8 mouse cellular contexts compared by ENCODE assay signal in the genomic region with DNA sequence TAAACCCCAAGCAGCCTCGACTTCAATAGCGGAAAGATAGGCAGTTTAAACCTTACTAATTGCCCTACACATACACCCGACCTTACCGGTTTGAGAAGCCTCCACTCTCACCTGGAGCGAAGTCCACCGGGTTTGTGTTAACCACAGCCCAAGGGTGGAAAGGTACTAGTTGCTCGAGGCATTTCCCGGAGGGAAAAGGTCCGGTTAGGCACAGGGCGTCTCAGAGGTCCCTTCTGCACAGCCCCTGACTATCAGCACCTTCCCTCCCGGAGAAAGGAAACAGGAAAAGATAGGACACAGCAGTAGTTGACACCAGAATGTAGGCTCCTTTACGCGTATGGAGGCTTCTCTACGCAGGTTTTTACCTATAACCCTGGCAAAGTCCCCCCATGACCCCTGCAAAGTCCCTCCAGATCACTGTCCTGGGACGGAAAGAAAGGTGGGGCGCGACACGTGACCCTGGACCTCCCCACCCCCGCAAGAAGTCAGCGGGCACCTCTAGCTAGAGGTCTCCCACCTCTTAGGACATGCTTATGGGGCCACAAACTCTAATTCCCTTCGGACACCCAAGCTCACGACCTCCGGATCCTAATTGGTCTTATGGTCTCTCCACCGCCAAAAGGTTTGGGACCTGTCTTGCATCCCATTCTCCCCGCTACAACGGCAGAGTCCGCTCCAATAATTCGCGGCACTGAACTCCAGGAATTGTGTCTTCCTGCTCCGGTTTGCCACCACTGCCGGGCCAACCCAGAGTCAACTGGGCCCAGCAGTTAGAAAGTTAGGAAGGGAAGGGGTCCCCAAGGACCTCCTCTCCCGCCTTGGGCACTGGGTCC. TPM values are rescaled to one million over a fixed set of nuclear protein-coding genes. Genes with fewer than 3 reads are reported as not detected.
DNase-seq lines count a peak whose midpoint lies in the region; ATAC-seq and TF ChIP-seq lines count a peak whose summit lies in the region.

No protein-coding gene starts in this region.

- no peak for TF ChIP-seq POLR2A in thymus, adult 2 months (IDR thresholded peaks at IDR 0.05; ENCODE audit: control insufficient read depth, extremely low read depth, insufficient read depth, low read length, poor library complexity)

- no peak for ATAC-seq in embryonic facial prominence, embryonic 12.5 days (ENCODE audit: insufficient number of reproducible peaks, insufficient read depth, low FRiP score, low TSS enrichment)
- ATAC-seq in hindbrain, embryonic 15.5 days (ENCODE audit: low FRiP score, low read depth): no peak
- ATAC-seq in liver, embryonic 13.5 days (ENCODE audit: low read depth): no peak

- peak overlapping the region; percentile 60 for H3K4me3 ChIP-seq in thymus, adult 2 months (ENCODE audit: control insufficient read depth, insufficient read depth, low read length)
- H3K4me3 ChIP-seq in embryonic facial prominence, embryonic 12.5 days: peak overlapping the region; percentile 68
- H3K4me3 ChIP-seq in hindbrain, embryonic 15.5 days: peak overlapping the region; percentile 52
- H3K4me3 ChIP-seq in liver, embryonic 13.5 days (replicated peaks): peak overlapping the region; percentile 74

- DNase-seq in thymus, adult 2 months: peak; percentile 11
- DNase-seq in thymus, postnatal 10 days (ENCODE audit: low spot score in 2 of 2): no peak
- no peak for DNase-seq in liver, embryonic 13.5 days
- DNase-seq in yolk sac, embryonic 10.5 days (ENCODE audit: low spot score): peak; percentile 36
- DNase-seq in urinary bladder, postnatal 10 days (ENCODE audit: low spot score): no peak
- DNase-seq in gastrocnemius, postnatal 25 days: no peak

- WGBS in thymus, adult 2 months: 5% methylated on average over 32 of the region's 32 CpGs
- under 1% methylated on average over 32 of the region's 32 CpGs for WGBS in embryonic facial prominence, embryonic 12.5 days
- WGBS in hindbrain, embryonic 15.5 days: under 1% methylated on average over 32 of the region's 32 CpGs
- 2% methylated on average over 32 of the region's 32 CpGs for WGBS in liver, embryonic 13.5 days (ENCODE audit: insufficient replicate concordance)

- no peaks in the 10 kb centered on the region for H3K9me3 ChIP-seq in embryonic facial prominence, embryonic 12.5 days
- H3K9me3 ChIP-seq in hindbrain, embryonic 15.5 days: no peaks in the 10 kb centered on the region
- no peaks in the 10 kb centered on the region for H3K9me3 ChIP-seq in liver, embryonic 13.5 days (replicated peaks)

- peaks cover 16% of the 10 kb centered on the region for H3K4me1 ChIP-seq in thymus, adult 2 months (replicated peaks; ENCODE audit: control insufficient read depth, insufficient read depth, low read length)
- peaks cover 8% of the 10 kb centered on the region for H3K4me1 ChIP-seq in embryonic facial prominence, embryonic 12.5 days
- peaks cover 23% of the 10 kb centered on the region for H3K4me1 ChIP-seq in hindbrain, embryonic 15.5 days (replicated peaks)
- peaks cover 37% of the 10 kb centered on the region for H3K4me1 ChIP-seq in liver, embryonic 13.5 days (replicated peaks)

- H3K27ac ChIP-seq in thymus, adult 2 months (ENCODE audit: control insufficient read depth, insufficient read depth, low read length): no peak overlapping the region
- H3K27ac ChIP-seq in embryonic facial prominence, embryonic 12.5 days: no peak overlapping the region
- H3K27ac ChIP-seq in hindbrain, embryonic 15.5 days (replicated peaks): no peak overlapping the region
- H3K27ac ChIP-seq in liver, embryonic 13.5 days: no peak overlapping the region

- no peaks in the 10 kb centered on the region for H3K27me3 ChIP-seq in thymus, adult 2 months (ENCODE audit: control insufficient read depth, insufficient read depth, low read length)
- H3K27me3 ChIP-seq in embryonic facial prominence, embryonic 12.5 days: peaks cover 6% of the 10 kb centered on the region; the same call in 1 of the 2 replicates
- H3K27me3 ChIP-seq in hindbrain, embryonic 15.5 days: no peaks in the 10 kb centered on the region
- peaks cover 11% of the 10 kb centered on the region for H3K27me3 ChIP-seq in liver, embryonic 13.5 days

- no peaks in the 10 kb centered on the region for H3K36me3 ChIP-seq in thymus, adult 2 months (ENCODE audit: control insufficient read depth, insufficient read depth, low read length)
- no peaks in the 10 kb centered on the region for H3K36me3 ChIP-seq in embryonic facial prominence, embryonic 12.5 days
- H3K36me3 ChIP-seq in hindbrain, embryonic 15.5 days: no peaks in the 10 kb centered on the region
- no peaks in the 10 kb centered on the region for H3K36me3 ChIP-seq in liver, embryonic 13.5 days

- H3K9ac ChIP-seq in embryonic facial prominence, embryonic 12.5 days: peak overlapping the region; percentile 68
- H3K9ac ChIP-seq in hindbrain, embryonic 15.5 days: peak overlapping the region; percentile 79
- peak overlapping the region; percentile 76 for H3K9ac ChIP-seq in liver, embryonic 13.5 days

- H3K4me2 ChIP-seq in embryonic facial prominence, embryonic 12.5 days (replicated peaks): peak overlapping the region; percentile 92
- H3K4me2 ChIP-seq in hindbrain, embryonic 15.5 days: peak overlapping the region; percentile 97
- peak overlapping the region; percentile 96 for H3K4me2 ChIP-seq in liver, embryonic 13.5 days

- TF ChIP-seq CTCF in thymus, adult 2 months (IDR thresholded peaks at IDR 0.05; ENCODE audit: borderline replicate concordance, control insufficient read depth, extremely low read depth, insufficient read depth, low read length, poor library complexity): no peak

RNA-seq across cellular contexts. Expression of a gene that starts 1.1 kb away (rescaled TPM):
- polyA plus RNA-seq in thymus, adult 2 months (2012; rRNA removed): 33.6 and 41.3 TPM in 2 replicates
- polyA plus RNA-seq in embryonic facial prominence, embryonic 12.5 days (2016; fragmentation: Nextera tagmentation; extraction: Ambion mirVana): 17.4 and 18.1 TPM in 2 replicates
- polyA plus RNA-seq in hindbrain, embryonic 15.5 days (2015; fragmentation: Nextera tagmentation; extraction: Ambion mirVana): 28.3 and 29.5 TPM in 2 replicates
- polyA plus RNA-seq in liver, embryonic 13.5 days (2015; fragmentation: Nextera tagmentation; extraction: Ambion mirVana): 9.2 and 11.4 TPM in 2 replicates
- 10 to 100 TPM; 65.8 to 77.9 TPM for total RNA-seq in gastrocnemius, postnatal 25 days (2021)

Comparison
In these comparisons a context has a peak if more than half of its experiments do, and no peak if none do; other contexts are left out.
1. DNase-seq: peak in thymus, adult 2 months (single experiment) and yolk sac, embryonic 10.5 days (single experiment); none in thymus, postnatal 10 days (0 of 2), liver, embryonic 13.5 days (single experiment), urinary bladder, postnatal 10 days (single experiment) and gastrocnemius, postnatal 25 days (single experiment).
2. Peak in every context shown above with its lines, with median percentiles within 50 percentile points of each other: H3K4me3 ChIP-seq, H3K4me2 ChIP-seq and H3K9ac ChIP-seq.